Mouse (Mus musculus): ENCODE data around the gene Cdh22. TPM values are rescaled to one million over a fixed set of nuclear protein-coding genes. Genes with fewer than 3 reads are reported as not detected.

The Cdh22 gene
- total RNA-seq, 2 experiments from 2014 or later = 0.79 to 1.9 TPM

DNA sequence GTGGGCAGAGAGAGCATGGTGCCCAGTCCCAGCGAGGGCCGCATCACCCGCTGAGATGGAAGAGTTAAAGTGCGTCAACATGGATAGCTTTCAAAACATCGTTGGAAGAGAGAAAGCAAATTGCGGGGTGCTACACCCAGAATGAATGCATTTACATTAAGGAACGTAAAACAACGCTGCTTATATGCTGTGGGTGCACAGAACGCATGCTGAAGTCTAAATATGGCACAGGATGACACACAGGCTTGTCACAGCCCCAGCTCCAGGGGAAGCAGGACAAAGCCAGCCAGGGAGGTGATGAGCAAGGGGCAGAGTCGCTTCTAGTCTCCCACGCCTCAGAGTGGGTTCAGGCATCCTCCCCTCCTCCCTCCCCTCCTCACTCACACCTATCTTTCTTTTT, 27.0 kb downstream of the Cdh22 start:
- no peak for DNase-seq

DNA sequence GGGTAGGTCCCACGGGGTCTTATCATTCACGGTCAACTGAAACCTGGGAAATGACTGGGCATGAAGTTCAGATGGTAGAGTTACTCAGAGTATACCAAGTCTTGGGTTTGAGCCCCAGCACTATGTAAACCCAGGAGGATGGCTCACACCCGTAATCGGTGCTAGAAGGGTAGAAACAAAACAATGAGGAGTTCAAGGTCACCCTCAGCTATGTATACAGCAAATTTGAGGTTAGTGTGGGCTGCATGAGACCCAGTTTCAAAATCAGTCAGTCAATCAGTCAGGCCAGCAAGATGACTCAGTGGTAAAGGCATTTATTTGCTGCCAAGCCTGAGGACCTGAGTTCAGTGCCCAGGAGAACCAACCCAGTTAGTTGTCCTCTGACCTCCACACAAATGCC, 27.6 kb downstream of the Cdh22 start:
- DNase-seq = no peak

DNA sequence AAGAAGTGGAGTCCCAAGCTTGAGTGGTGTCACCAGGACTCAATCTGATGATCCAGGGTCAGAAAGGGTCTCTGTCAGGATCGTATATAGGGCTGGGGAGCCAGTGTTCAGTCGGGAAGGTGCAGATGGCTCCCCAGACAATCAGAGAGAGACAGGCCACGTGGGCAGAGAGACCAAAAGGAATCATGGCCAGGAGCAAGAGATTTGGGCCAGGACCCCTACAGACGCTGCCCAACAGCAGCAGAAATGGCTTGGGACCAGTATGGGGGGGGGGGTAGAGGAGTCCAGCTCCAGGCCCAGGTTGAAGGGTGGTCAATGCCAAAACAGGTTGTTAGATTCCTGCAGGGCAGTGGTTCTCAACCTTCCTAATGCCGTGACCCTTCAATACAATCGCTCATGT, 29.2 kb downstream of the Cdh22 start:
- DNase-seq = no peak

DNA sequence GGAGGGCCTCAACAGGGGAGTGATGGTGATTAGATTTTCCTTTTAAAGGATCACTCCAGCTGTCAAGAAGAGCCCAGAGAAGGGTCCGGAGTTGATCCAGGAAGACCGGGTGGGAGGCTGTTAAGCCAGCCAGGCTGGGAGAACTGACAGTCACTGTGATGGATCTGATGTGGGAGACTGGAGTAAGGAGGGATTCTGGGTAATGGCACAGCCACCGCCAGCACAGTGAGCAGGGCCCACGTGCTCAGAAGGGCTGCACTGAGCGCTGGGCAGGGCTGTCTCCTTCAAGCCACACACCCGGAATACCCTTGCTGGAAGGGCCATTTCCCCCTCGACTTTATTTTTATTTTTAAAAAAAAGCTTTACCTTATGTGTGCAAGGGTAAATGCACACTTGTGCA, 29.7 kb downstream of the Cdh22 start:
- no peak for DNase-seq

DNA sequence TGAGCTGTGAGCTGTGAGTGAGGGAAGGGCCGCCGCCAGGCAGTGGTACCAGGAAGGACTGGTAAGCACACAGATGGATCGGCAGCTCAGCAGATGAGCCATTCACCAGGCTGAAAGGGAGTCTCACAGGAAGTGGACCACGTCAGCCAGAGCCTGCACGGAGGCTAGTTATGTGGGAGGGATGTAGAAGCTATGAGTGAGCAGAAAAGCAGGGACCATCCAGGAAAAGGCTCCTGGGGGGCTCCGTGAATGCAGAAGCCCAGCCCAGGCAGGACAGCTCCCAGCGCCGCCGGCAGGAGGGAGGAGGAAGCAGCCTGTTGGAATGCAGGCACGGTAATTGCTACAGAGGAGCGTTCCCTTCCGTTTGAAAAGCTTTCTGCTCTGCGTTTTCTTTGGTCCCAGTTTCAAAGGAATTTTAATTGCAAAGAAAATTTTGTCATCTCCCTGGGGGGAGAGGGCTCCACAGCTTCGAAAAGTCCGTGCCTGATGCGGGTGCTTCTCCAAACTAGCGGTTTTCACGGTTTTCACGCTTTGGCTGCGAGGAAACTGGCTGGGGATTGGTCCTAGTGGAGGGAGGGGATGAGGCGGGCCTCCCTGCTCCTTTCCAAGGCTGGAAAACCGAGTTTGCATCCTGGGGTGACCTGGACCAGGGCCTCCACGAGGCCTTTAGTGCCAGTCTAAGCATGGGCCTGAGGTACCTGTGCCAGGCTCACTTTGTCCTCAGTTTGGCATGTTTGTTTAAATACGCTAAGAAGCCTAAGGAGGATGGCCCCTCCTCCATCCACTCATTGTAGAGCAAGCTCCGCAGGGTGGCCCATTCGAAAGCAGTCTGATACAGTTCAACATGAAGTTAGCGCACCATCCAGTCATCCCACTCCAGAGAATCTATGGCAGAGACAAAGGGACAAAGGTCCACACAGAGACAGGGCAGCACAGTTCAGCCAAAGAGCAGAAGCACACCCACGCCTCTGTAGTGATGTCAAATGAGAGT, 32.6 kb downstream of the Cdh22 start:
- DNase-seq = peak in 1 of 2 experiments; percentile 28

DNA sequence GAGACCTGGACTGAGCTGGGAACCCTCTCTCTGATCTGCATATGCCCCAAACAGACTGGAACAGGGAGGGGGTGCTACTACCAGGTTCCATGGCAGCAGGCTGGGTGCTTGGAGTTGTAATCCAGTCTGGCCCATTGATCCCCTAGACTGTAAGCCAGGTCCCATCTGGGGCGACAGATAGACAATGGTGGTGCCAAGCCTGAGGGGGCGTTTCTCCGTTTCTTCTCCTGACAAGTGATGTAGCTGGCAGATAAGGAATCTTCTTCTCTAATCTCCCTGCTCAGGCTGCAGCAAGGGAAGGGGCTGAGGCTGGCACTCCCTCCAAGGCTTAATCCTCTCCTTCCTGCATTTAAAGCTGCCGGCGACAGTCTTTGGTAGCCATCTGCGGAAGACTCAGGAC, 37.1 kb downstream of the Cdh22 start:
- no peak for DNase-seq

DNA sequence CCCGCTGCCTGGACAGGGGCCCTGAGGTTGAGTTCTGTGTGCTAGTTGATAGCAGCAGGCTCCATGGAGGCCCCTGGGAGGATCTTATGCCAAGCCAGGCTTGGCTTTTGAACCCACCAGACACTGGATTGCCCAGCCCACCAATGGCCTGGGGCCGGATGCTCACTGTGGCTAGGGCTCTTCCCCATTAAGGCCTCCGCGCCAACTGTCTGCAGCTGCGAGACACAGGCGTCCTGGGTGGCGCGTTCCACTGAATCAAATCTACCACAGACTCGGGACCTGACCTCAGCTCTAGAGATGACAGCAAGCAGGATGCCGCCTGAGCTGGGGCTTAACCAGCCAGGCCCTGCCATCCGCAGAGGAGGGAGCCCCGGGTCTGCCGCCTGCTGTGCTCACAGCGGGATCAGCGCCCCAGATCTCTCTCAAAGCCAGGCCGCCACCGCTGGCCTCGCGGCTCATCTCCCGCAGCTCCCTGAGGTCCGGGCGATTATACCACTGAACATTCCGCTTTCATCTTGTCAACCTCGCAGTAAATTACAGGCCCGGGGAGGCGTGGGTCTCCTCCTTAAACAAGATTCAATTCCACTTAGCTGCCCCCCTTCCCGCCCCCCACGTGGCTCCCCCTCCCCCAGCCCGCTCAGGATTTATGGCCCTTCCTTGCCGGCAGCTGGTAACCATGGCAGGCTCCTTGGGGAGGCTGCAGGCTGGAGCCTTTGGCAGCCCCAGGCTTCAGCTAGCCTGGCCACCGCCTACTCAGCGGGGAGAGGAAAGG, 39.1 kb downstream of the Cdh22 start:
- DNase-seq = peak in 1 of 2 experiments; percentile 32

DNA sequence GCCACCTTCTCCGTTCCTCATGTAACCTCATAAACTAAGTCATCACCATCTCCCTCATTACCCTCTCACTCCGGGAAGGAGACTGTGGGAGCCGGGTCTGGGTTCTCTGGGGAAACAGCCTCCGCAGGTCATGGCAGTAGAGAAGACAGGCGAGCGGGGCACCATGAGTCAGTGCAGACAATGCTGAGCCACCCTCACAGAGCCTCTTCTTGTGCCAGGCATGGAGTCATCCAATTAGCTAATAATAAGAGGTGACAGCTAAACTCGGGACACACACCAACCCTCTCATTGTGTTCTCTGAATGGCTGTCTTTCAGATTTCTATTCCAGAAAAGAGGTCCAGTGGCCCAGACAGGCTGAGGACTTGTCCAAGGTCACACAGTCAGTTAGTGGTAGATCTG, 43.2 kb downstream of the Cdh22 start:
- peak in 1 of 2 experiments; percentile 25 for DNase-seq

DNA sequence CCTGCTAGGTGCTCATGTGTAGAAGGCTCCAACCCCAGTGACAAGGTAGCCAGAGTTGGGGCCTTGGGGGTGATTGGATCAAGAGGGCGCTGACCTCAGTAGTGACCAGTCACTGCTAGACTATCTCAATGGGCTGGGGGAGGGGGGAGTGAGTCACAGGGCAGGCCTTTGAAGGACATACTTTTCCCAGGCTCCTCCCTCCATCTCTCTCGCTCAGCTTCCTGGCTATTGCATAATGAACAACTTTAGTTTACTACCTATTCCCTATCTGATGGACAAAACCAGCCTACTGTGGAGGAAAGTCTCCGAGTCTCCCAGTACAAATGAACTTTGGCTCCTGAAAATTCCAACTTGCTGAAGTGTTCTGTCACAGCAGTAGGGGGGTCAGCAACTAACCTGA, 45.1 kb downstream of the Cdh22 start:
- DNase-seq = peak; percentile 90 to 91

DNA sequence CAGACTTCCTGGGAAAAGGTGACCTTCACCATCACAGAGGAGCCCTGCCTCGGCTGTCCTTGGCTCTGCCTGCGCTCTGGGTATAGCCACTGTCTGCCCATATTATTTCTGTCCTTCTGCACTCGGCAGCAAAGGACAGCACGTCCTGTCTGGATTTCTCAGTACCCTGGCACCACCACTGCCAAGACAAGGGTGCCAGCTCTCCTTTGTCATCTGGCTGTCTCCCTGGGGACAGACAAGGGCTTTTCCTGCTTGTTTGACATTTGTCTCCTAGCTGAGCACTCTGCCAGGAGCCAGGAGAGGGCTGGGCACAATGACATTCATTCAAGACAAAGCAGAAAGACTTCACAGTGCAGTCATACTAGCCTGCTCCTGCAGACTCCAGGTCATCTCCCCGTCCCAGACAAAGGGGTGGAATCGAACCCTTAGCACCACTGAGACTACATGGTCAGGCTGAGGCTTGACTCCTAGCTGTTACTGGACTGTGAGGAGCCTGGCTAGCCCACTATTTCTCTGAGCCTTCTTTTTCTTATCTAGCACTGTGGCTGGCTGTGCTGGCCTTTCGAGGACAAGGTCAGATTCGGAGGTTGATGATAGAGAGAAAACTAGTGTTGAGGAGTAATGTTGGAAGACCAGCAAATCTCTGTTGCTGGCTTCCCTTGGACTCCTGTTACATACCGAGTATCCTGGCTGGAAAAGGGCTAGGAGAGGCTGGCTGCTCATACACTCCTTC, 46.8 kb downstream of the Cdh22 start:
- peak; percentile 59 to 73 for DNase-seq

DNA sequence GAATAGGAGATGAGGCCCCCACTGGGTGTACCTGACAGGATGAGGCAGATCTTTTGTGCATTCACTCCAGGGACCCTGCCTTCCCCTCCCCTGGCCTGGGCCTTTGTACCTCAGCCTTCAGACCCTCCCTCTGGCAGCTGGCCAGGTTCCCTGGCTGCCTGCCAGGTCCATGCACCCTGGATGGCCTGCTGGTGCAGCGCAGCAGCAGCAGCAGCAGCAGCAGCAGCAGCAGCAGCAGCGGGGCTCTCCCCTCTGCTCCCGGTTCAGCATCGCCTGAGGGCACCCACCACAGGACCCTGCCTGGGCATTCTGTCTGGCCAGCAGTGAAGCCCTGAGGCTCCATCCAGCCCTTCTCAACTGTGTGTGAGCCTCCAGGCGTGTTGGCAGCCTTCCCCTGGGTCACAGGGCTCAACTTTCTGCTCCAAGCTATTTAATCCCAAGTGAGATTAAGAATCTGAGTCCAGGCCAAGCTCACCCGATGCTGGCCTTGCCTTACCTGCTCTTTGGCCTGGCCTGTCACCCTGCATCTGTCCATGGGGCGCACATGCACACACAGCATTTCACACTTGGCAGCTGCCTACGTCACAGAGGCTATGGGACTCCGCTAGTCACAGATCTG, 50.5 kb downstream of the Cdh22 start:
- DNase-seq = peak in 1 of 2 experiments; percentile 23

DNA sequence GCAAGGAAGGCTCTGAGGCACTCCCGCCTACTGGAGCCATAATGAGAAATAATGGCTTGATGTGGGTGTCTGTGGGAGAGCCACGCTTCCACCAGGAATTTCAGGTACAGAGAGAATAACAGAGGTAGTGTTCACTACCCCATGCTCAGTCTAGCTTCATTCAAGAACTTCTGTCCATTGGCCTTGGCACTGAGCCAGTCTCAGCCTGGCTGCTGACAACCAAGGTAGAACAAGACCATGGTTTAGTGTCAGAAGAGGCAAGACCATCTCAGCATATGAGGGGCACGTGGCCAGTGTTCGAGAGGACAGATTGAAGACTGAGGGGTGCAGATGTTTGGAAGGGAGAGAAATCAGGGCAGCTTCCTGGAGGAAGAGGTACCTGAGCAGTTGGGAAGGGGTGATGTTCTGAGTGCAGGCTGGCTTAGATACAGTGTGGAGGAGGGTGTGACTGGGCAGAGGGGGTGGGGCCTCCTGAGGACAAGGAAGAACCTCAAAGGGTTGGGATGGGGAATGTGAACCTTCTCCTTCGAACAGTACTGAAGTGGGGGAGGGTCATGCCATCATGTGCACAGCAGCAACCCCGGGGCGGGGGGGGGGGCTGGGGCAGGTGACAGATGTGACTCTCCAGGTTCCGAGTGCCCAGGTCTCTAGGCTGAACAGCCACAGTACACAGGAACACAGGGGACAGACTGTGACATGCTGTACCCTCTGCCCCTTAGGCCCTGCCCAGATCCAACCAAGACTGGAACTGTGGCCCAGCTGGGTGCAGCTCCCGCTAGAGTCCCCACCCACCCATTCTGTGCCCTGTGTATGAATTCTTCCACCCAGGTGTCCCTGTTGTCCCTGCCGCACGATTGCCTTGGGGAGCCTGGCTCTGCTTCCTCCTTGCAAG, 52.3 kb downstream of the Cdh22 start:
- DNase-seq = peak; percentile 39 to 43

DNA sequence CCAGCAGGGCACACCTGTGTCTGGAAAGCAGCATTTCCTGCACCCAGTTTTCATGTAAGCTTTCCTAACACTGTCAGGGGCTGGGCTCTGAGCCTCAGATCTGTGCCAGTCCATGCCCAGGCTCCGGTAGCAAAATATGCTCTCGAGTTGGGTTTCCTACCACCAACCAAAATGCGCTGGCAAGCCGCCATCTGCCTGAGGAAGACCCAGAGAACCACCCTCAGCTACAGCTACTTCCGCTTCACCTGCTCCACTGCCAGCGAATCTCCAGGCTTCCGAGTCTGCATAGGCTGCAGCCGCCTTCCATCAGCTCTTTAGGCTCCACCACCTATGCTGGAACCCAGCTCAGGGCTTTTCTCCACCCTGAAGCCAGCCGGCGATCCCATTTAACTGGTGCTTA, 55.4 kb downstream of the Cdh22 start:
- no peak for DNase-seq

DNA sequence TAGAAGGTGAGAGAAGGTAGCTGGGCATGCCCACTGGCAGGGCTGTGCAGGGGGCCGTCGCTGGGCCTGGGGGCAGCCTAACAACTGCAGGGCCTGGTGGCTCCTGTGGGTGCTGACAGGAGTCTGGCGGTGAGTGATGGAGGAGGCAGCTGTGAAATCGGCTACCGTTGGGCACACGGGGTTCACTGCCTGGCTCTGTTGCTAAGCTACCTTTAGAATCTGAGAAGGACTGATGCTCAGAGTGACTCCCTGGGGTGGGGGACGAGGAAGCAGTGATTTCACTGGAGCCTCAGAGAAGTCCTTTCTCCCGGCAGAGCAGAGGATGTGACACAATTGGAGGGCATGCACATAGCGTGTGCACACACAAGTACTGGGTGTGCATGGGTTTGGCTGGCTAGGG, 57.7 kb downstream of the Cdh22 start:
- no peak for DNase-seq

DNA sequence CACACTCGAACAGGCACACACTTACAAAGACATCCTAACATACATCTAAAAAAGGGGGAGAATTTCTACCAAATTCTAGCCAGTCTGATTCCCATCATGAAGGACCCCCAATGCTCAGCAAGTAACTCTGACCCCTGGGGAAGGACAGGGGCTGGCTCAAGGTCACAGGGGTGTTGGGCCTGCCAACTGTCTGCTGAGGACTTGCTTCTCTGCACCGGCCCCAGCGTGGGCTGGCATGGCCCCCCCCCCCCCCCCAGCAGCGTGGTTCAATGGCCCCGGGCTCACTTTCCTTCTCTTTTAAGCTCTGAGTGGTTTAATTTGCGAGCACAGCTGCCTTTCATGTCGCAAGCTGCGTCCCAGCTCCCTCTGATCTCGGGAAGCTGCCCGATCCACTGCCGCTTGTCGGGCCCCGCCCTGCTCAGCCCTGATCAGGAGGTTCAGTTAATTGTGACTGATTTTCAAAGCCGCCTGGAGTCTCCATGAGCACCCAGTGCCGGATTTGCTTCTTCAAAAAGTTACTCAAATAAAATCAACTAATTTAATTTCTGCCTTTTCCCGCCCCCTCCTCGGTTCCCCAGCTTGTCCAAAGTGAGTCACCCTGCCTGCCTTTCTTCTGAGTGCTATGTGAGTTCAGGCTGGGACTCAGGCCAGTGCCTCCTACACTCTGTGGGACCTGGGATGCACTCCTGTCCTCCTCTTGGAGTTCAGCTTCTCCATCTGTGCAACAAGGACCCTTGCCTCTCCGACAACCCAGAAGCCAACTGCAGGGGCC, 67.8 kb downstream of the Cdh22 start:
- DNase-seq = peak; percentile 28 to 36

DNA sequence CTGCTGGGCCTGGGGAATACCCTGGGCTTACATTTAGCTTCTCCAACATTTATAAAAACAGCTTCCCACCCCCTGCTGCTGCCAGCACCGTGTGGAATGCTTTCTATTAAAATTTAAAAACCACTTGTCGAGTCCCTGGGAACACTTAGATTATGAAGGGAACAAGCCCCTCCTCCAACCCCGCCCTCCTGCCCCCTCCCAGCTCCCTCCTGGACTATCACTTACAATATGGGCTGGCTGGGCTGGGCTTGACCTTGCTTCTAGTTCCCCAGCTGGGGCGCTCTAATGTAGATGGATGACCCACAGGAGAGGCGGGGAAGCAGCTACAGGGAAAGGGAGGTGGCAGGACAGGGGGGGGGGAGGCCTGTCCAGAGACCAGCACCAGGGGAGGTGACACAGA, 72.4 kb downstream of the Cdh22 start:
- no peak for DNase-seq

DNA sequence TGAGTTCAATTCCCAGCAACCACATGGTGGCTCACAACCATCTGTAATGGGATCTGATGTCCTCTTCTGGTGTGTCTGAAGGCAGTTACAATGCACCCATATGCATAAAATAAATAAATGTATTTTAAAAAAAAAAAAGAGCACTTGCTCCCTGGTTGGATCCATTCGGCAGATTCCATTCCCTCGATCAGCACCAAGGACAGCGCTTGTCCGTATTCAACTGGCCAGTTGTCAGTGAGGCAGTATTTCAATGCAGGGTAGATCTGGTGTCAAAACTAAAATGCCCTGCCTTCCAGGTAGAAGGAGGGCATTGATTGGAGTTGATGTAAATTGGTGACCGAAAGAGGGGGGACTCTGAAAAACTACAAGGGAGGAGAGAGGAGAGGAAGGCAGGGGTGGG, 74.2 kb downstream of the Cdh22 start:
- peak; percentile 76 for DNase-seq

DNA sequence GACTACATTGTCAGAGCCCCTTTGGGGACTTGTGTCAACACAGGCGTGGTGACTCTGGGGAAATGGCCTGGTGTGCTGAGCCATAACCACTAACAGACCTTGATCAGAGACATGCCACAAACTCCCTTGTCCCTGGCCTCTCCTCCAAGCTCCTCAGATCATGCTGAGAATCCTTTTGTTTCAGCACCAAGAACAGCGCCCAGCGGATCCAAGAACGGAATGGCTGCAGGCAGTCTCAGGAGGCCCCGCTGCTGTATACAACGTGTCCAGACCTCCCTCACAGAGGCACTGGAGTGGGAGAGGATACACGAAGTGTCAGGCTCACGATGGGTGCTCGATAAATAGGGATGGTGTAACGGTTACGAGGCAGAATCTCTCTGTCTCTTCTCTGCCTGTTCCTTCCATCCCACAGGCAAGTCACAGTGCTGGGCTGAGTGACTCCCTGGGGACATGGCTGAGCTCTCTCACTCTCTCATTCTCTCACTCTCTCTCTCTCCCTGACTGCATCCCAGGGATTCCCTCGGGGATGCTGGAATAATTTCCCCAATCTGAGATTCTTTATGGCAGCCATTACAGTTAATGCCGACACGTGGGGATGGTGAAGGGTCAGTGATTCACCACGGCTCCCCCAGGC, 75.5 kb downstream of the Cdh22 start:
- DNase-seq = peak; percentile 82 to 85

DNA sequence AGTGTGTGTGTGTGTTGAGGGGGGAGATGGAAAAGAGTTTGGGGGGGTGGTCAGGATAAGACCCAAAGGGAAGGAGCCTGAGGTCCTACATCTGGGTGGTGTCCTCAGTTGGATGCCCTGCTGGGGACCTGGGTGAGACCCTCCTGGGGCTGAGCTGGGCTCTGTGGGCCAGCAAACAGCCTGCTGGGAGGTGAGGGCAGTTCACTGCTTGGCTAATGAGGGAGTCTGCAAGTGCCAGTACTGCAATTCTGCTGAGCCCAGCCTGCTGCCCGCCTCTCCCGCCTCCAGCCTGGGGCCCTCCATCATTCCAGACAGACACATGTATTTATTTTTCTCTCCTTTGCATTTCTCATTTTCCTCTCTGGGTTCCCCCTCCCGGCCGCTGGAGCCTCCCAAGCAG, 76.3 kb downstream of the Cdh22 start:
- DNase-seq = no peak

DNA sequence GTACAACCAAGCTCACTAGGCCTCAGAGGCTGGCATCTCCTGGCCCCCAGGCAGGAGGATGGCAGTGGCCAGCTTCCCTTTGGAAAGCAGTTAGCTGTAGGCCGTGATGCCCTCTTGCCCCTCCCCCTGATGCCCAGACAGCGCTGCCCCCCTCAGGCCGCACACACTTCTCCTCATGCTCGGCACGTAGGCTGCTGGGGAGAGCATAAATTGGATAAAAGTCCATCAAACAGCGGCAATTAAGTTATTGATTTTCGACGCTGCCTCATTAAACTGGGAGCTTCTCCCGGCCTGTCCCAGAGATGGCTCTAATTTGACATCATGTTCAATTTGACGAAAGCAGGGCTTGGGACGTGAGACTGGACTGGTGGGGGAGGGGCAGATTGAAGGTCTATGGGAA, 76.8 kb downstream of the Cdh22 start:
- DNase-seq = no peak
